Mouse (Mus musculus) megakaryocyte-erythroid progenitor cell, adult 5-6 weeks (primary cell): ENCODE results near the gene B4galnt2. TPM values are rescaled to one million over a fixed set of nuclear protein-coding genes. Genes with fewer than 3 reads are reported as not detected.

Experiments
- ATAC-seq: replicated peaks from 2 replicates; pipeline ENCODE4 v1.8.0; 2016; ENCODE audit warnings: mild to moderate bottlenecking, inconsistent platforms; ENCODE audit not compliant: severe bottlenecking, poor library complexity, low FRiP score, low TSS enrichment
- total RNA-seq, 2 experiments: library from RNA; stranded (forward) in 1 of 2; stranded (reverse) in 1 of 2; fragments of 200-1000, 215-1000 nt in 1 of 2; fragments of >200 nt in 1 of 2; fragmentation: Nextera tagmentation in 1 of 2; gene quantifications; 2 replicates each; pipeline ENCODE4 v1.2.3; 2014 to 2017

The B4galnt2 gene
- total RNA-seq, 2 experiments from 2014 or later, result not detected

DNA sequence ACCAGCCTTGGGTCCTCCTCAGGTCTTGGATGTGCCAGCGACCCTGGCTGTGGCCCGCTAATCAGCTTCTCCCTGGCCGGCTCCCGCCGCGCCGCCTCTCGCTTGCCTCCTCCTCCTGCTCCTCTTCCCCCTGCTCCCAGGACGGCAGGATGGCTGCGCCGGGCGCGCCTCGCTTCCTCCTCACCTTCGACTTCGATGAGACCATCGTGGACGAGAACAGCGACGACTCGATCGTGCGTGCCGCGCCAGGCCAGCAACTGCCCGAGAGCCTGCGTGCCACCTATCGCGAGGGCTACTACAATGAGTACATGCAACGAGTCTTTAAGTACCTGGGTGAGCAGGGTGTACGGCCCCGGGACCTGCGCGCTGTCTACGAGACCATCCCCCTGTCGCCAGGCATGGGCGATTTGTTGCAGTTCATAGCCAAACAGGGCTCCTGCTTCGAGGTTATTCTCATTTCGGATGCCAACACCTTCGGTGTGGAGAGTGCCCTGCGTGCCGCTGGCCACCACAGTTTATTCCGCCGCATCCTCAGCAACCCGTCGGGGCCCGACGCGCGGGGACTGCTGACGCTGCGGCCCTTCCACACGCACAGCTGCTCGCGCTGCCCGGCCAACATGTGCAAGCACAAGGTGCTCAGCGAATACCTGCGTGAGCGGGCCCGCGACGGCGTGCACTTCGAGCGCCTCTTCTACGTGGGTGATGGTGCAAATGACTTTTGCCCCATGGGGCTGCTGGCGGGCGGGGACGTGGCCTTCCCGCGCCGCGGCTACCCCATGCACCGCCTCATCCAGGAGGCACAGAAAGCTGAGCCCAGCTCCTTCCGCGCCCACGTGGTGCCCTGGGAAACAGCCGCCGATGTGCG lies 84.0 kb downstream of the B4galnt2 start:
- no peak for ATAC-seq

DNA sequence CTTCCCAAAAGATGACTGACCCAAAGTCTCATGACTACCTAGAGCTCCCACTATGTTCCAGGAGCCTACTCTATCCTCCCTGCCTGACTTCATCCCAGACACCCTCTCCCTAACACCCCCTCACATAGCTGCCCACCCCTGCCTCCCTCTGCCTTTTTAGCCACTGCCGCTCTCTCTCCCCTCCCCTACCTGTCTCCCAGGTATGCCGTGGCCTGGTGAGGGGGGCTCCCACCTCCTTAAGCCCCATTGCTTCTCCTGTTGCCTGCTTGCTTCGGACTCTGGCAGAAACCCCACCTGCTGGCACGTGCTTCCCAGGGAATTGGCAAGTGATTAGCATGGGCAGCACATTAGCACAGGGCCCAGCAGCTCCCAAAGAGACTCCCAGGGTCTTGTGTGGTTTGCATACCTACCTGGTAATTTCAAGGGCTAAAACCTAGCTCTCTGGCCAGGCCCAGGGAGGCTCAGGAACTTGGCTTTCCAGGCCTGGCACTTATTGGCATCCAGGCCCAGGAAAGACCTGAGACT lies 85.1 kb downstream of the B4galnt2 start:
- no peak for ATAC-seq

DNA sequence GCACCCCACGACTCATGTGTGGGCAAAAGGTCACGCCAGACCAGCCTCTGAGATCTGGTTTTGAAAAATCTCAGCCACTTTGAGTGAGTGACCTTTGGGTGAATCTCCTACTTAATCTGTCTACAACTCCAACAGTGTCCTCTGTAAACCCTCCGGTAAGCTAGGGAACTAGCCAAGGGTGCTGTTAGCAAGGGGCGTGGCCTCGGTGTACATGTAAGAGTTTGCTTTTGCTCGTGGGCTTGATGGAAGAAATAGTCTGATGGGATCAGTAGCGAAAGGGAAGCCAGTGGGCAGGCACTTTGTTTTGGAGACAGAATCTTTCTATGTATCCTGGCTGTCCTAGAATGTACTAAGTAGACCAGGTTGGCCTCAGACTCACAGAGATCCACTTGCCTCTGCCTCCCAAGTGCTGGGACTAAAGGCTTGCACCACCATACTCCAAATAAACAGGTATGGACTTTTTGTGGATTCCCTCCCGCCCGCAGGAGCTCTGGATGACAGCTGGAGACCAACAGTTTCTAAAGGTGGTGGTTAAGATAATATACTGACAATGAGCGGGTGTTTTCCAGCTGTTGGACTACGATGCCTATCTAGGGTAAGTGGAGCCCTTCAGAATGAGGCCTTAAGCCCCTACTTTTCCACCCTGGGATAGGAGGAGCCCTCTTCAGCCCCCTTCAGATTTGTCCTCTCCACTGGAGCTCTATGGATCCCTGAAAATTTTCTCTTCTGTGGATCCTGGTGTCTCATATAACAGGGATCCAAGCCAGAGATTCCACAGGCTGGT lies 86.3 kb downstream of the B4galnt2 start:
- ATAC-seq, result no peak

DNA sequence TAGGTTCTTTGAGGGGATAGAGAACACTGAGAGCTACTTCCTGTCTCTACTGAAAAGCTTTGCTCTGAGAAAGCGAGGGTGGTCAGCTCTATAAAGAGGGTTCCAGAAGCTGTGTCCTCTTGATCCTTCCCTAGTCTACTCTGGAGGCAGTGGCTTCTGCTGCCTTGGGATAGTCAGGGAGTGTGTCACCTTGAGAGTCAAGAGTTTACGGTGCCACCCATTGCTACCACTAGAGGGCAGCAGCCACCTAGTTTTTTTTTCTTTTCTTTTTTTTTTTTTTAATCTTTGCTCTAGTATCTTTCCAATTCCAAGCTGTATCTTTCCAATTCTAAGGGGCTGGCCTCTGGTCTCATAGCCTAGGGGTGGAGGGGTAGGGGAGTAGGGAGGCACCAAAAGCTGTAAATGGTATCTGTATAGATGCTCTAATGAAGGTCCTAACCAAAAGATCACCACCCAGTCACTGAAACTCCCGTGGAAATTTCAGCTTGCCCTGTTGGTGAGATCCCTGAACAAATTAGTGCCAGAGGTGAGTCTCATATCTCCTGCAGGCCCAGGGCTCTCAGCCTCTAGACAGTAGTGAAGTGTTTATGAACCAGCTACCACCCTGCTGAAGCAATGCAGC lies 87.1 kb downstream of the B4galnt2 start:
- ATAC-seq, result no peak

DNA sequence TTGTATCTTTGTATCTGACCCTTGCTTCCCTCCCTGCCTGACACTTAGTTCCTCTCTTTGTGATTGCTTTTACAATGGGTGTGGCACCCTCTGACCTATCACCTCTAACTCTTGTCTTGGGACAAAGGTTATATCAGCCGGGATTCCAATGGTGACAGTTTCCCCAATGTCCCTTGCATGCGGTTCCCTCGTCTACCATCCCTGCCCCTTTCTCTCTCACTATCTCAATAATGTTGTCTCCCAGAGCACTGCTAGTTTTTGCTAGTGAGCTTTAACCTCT lies 87.6 kb downstream of the B4galnt2 start:
- no peak for ATAC-seq

DNA sequence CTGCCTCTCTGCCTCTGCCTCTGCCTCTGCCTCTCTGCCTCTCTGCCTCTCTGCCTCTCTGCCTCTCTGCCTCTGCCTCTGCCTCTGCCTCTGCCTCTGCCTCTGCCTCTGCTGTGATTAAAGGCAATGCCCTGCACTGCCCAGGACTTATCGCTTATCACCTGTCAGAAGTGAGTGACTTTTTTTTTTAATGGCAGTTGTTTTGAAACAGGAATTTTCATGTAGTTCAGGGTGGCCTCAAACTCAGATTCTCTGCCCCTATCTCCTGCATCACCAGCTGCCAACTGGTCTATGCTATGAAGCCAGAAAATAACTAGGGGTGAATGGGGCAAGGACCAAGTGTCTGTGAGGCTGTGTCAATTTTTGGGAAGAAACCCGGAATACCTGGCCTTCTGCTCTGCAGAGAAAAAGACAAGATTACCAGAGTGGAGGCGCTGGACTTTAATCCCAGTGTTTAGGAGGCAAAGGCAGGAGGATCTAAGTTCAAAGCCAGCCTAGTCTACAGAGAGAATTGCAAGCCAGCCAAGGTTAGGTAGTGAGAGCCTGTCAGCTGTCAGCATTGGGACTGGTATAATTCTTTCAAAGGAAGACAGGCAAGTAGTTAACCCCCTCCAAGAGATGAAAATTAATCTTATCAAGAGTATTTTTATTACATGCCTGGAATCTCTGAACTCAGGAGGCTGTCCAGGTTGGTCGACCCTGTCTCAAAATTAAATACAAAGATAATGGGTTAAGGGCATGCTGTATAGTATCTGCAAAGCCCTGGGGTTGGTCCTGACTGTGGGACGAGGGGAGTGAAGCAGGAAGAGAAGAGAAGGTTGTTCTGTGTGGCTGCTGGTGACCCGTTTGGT lies 88.1 kb downstream of the B4galnt2 start:
- no peak for ATAC-seq

DNA sequence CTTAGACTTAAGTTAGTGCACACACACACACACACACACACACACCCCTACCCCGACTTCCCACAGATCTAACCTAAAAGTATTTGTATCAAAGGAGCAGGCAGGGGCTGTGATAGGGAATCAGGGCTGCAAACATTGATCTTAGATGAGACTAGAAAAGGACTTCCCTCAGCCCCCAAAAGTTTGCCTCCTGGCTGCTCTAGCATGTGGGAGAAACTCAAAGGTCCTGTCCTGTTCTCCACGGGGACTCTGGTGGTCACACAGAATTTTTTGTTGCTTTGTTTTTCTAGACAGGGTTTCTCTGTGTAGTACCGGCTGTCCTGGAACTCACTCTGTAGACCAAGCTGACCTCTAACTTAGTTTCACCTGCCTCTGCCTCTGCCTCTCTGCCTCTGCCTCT lies 89.1 kb downstream of the B4galnt2 start:
- no peak for ATAC-seq

DNA sequence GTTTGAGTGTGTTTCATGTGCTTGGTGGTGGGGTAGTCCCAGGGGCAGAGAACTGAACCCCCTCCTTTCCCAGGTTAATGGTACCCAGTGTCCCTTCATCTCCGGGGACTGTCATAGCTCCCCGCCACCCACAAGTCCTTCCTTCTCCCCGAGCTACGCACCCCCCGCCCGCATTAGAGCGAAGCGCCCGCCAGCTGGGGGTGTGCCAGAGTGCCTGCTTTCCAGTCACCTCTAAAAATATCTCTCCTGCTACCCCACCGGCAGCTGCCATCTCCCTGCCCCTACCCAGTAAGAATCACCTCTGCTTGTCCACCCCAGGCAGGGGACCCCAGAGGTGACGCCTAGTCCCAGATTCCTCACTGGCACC lies 89.8 kb downstream of the B4galnt2 start:
- ATAC-seq, result no peak

DNA sequence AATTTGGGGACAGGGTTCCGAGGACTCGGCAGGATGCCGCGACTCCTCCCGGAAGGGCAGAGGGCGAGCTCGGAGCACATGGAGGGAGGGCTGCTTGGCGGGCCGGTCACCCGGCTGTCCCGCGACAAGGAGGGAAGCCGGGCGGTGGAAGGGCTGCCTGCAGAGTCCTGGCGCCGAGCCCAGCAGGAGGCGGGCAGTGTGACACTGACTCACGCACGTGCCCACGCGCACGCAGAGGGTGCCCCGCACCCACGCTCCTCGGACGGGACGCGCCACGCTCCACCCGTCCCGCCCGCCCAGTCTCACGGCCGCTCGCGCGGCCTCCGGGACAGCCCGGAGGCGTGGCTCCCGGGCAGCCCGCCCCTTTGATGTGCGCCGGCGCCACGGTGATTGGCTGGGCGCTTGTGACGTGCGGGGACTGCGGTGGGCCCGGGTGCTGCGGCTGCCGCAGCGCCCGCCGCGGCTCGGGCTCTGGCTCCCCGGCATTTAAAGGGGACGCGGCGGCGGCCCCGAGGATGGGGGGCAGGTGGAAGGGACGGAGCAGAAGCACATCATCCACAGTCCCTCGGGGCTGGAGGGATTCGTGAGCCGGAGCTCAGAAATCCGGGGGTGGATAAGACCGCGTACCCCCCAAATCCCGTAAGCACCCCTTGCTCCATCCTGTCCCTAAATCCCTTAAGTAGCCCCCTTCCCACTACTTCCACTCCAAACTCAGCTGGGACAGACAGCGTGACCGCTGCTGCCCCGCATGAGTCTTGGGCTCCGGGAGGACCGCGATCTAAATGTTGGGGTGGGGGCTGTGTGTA lies 90.4 kb downstream of the B4galnt2 start, which contains the start of gene Phospho1:
TSS of gene Phospho1 (plus strand) at position 429 of the 806 bp plus-strand sequence.
- ATAC-seq, result peak; percentile 76

DNA sequence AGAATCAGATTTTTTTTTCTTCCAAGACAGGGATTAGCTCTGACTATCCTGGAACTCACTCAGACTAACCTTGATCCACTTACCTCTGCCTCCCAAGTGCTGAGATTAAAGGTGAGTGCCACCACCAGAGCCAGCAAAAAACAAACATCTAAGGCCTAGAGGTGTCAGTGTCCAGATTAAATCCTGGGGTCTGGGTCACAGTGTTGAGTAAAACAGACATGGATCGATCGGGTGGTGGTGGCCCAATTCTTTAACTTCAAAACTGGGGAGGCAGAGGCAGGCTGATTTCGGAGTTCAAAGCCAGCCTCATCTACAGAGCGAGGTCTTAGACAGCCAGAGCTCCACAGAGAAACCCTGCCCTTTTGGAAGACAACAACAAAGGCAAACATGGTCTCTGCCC lies 92.3 kb downstream of the B4galnt2 start:
- ATAC-seq, result no peak

DNA sequence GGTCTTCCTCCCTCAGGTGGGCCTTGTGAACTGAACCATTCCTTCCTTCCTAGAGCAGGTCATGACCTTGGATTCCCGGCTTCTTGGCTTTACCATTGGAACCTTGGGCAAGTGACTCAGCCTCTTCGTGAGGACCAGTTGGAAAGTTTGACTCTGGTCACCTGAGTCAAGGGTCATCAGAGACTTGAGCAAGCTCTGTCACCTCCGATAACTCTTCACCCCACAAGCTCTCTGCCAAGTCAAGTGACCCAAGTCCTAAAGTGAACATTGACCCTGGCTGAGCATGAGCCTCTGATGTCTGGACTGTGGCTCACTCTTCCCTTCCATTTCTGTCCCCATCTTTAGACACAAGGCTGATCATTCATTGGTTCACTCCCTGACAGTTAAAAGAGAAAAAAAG lies 93.2 kb downstream of the B4galnt2 start:
- no peak for ATAC-seq

DNA sequence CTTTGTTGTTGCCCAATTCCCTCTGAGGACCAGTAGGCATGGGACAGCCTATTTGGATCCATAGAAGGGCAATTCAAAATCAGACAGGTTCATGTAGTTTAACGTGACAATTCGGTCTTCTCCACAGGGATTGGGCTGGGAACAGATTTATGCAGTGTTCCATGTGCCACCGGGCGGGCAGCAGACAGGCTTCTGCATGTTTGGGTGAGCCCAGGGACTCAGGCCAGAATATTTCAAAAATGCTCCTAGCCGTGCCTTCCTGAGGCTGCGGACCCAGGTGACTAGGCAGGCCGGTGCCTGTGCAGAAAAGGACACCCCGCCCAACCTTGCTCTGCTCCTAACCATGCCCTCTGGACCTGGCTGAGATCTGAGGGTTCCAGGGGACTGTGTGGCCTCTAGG lies 95.6 kb downstream of the B4galnt2 start:
- ATAC-seq, result no peak

Other genes starting within 250 kb of the B4galnt2 start
- 120 and 179 TPM in 2 replicates for gene Phb, start 247.9 kb downstream of the B4galnt2 start, total RNA-seq (2014; fragmentation: Nextera tagmentation)
- gene Phb, start 247.9 kb downstream of the B4galnt2 start, total RNA-seq (2017), result 189 and 190 TPM in 2 replicates
- 43.0 and 54.5 TPM in 2 replicates for gene Zfp652, start 202.2 kb downstream of the B4galnt2 start, total RNA-seq (2014; fragmentation: Nextera tagmentation)
- 27.4 and 28.2 TPM in 2 replicates for gene Zfp652, start 202.2 kb downstream of the B4galnt2 start, total RNA-seq (2017)
- 7.1 and 7.5 TPM in 2 replicates for gene B130006D01Rik, start 191.3 kb downstream of the B4galnt2 start, total RNA-seq (2014; fragmentation: Nextera tagmentation)
- gene B130006D01Rik, start 191.3 kb downstream of the B4galnt2 start, total RNA-seq (2017), result 1.5 TPM in 1 of 2 replicates, not detected in the other
- 5.6 and 7.5 TPM in 2 replicates for gene Phospho1, start 90.4 kb downstream of the B4galnt2 start, total RNA-seq (2014; fragmentation: Nextera tagmentation)
- gene Phospho1, start 90.4 kb downstream of the B4galnt2 start, total RNA-seq (2017), result 0.56 and 3.2 TPM in 2 replicates
- 4.4 and 5.0 TPM in 2 replicates for gene Gngt2, start 77.7 kb downstream of the B4galnt2 start, total RNA-seq (2014; fragmentation: Nextera tagmentation)
- gene Gngt2, start 77.7 kb downstream of the B4galnt2 start, total RNA-seq (2017), result 4.0 and 4.6 TPM in 2 replicates
- 5.9 and 8.9 TPM in 2 replicates for gene Abi3, start 72.4 kb downstream of the B4galnt2 start, total RNA-seq (2014; fragmentation: Nextera tagmentation)
- gene Abi3, start 72.4 kb downstream of the B4galnt2 start, total RNA-seq (2017), result 3.4 and 5.7 TPM in 2 replicates
- gene Igf2bp1, start 91.0 kb upstream of the B4galnt2 start, total RNA-seq (2014; fragmentation: Nextera tagmentation), result 0.02 TPM in 1 of 2 replicates, not detected in the other
- not detected in 2 replicates for gene Igf2bp1, start 91.0 kb upstream of the B4galnt2 start, total RNA-seq (2017)
- not detected in 2 replicates for gene Gip, start 109.7 kb upstream of the B4galnt2 start, total RNA-seq (2014; fragmentation: Nextera tagmentation)
- gene Gip, start 109.7 kb upstream of the B4galnt2 start, total RNA-seq (2017), result not detected in 2 replicates
- 94.1 and 96.1 TPM in 2 replicates for gene Snf8, start 120.0 kb upstream of the B4galnt2 start, total RNA-seq (2014; fragmentation: Nextera tagmentation)
- gene Snf8, start 120.0 kb upstream of the B4galnt2 start, total RNA-seq (2017), result 37.3 and 54.3 TPM in 2 replicates
- gene Ube2z, start 150.5 kb upstream of the B4galnt2 start, total RNA-seq (2014; fragmentation: Nextera tagmentation), result 25.4 and 27.5 TPM in 2 replicates
- 14.6 and 19.4 TPM in 2 replicates for gene Ube2z, start 150.5 kb upstream of the B4galnt2 start, total RNA-seq (2017)
- 878 and 1,130 TPM in 2 replicates for gene Atp5g1, start 160.8 kb upstream of the B4galnt2 start, total RNA-seq (2014; fragmentation: Nextera tagmentation)
- 87.7 and 137 TPM in 2 replicates for gene Atp5g1, start 160.8 kb upstream of the B4galnt2 start, total RNA-seq (2017)
- not detected in 2 replicates for gene Calcoco2, start 197.1 kb upstream of the B4galnt2 start, total RNA-seq (2014; fragmentation: Nextera tagmentation)
- not detected in 2 replicates for gene Calcoco2, start 197.1 kb upstream of the B4galnt2 start, total RNA-seq (2017)
- gene Ttll6, start 218.9 kb upstream of the B4galnt2 start, total RNA-seq (2014; fragmentation: Nextera tagmentation), result not detected in 2 replicates
- gene Ttll6, start 218.9 kb upstream of the B4galnt2 start, total RNA-seq (2017), result not detected in 2 replicates